Comparison of ENCODE assay signal across 18 mouse cellular contexts in the genomic region with DNA sequence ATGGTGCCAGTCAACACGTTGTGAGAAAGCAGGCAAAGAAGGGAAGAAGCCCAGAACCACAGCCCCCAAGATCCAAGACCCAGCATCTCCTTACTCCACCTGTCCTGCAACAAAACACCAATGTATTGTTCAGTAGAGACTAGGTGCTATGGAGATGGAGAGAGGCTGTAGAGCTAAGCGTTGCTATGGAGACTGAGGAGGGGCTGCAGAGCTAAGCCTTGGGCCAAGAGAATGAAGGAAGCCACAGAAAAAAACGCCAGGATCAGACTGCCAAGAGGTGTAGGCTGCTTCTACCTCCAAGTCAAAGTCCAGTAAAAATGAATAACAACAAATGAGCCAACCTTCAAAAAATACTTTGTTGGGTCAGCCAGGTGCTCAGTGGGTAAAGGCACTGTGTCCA. TPM values are rescaled to one million over a fixed set of nuclear protein-coding genes. Genes with fewer than 3 reads are reported as not detected.
"Had no signal": no experiment of that assay in that cellular context is flagged by ENCODE, and none has a peak within 500 bp of the region (broad histone marks: within the 10 kb centered on the region; RNA-seq: fewer than 3 reads in every experiment).

No protein-coding gene starts in this region.

RNA-seq across cellular contexts. Expression of a gene that starts 4.9 kb away (rescaled TPM):
- polyA plus RNA-seq: liver, postnatal 0 days; lung, embryonic 15.5 days; lung, postnatal 0 days; midbrain, embryonic 11.5 days; midbrain, embryonic 13.5 days; midbrain, embryonic 15.5 days; neural tube, embryonic 12.5 days; neural tube, embryonic 14.5 days; stomach, embryonic 15.5 days; stomach, postnatal 0 days; testis, adult 2 months had no signal

RNA-seq across cellular contexts. Expression of a gene that starts 12.7 kb away (rescaled TPM):
- total RNA-seq: megakaryocyte progenitor cell, adult 5-6 weeks; monocyte, adult 5-6 weeks; neutrophil, adult 5-6 weeks had no signal
- polyA plus RNA-seq: liver, postnatal 0 days; lung, adult 2 months; lung, postnatal 0 days; macrophage; midbrain, embryonic 11.5 days; midbrain, embryonic 13.5 days; midbrain, embryonic 15.5 days; neural tube, embryonic 12.5 days; neural tube, embryonic 14.5 days; spleen, adult 2 months; stomach, embryonic 15.5 days; stomach, postnatal 0 days; testis, adult 2 months; urinary bladder, adult 2 months had no signal

RNA-seq across cellular contexts. Expression of a gene that starts 51.8 kb away (rescaled TPM):
- total RNA-seq: megakaryocyte progenitor cell, adult 5-6 weeks; neutrophil, adult 5-6 weeks had no signal
- polyA plus RNA-seq: liver, postnatal 0 days; macrophage; midbrain, embryonic 13.5 days; midbrain, embryonic 15.5 days; neural tube, embryonic 14.5 days; urinary bladder, adult 2 months had no signal

RNA-seq across cellular contexts. Expression of a gene that starts 58.4 kb away (rescaled TPM):
- total RNA-seq: megakaryocyte progenitor cell, adult 5-6 weeks; monocyte, adult 5-6 weeks; neutrophil, adult 5-6 weeks had no signal
- polyA plus RNA-seq: liver, postnatal 0 days; lung, adult 2 months; lung, embryonic 15.5 days; lung, postnatal 0 days; midbrain, embryonic 11.5 days; midbrain, embryonic 13.5 days; midbrain, embryonic 15.5 days; neural tube, embryonic 12.5 days; neural tube, embryonic 14.5 days had no signal
